Mouse (Mus musculus) forebrain, embryonic 10.5 days (tissue): ENCODE data around the gene Rapgef5. TPM values are rescaled to one million over a fixed set of nuclear protein-coding genes. Genes with fewer than 3 reads are reported as not detected.

Experiments
- DNase-seq: peaks from one replicate; pipeline ENCODE4 v3.0.0-alpha.2; 2017; ENCODE audit warnings: low spot score; ENCODE audit errors: extremely low spot score
- H3K27ac ChIP-seq: fragments of 300-500 bp; sonication (generic); 2 replicates; pipeline ENCODE4 v1.5.1; 2016; ENCODE audit warnings: mild to moderate bottlenecking
- H3K27me3 ChIP-seq: fragments of 300-500 bp; sonication (generic); 2 replicates; pipeline ENCODE4 v1.6.1; 2016; ENCODE audit warnings: mild to moderate bottlenecking; ENCODE audit not compliant: poor library complexity, severe bottlenecking
- H3K36me3 ChIP-seq: fragments of 300-500 bp; sonication (generic); replicated peaks from 2 replicates; pipeline ENCODE4 v1.6.1; 2016; ENCODE audit warnings: mild to moderate bottlenecking, moderate library complexity
- H3K4me1 ChIP-seq: fragments of 300-500 bp; sonication (generic); 2 replicates; pipeline ENCODE4 v1.6.1; 2016
- H3K4me3 ChIP-seq: fragments of 300-500 bp; sonication (generic); 2 replicates; pipeline ENCODE4 v1.5.1; 2016; ENCODE audit warnings: mild to moderate bottlenecking, moderate library complexity
- H3K9me3 ChIP-seq: fragments of 300-500 bp; sonication (generic); 2 replicates; pipeline ENCODE4 v1.6.1; 2016; ENCODE audit warnings: mild to moderate bottlenecking, moderate library complexity
- WGBS: fragments of 180-500 bp; shearing (Covaris S2); methylation state at CpG from one replicate; pipeline ENCODE4 v1.1.7; 2016; 5-methylcytosine and 5-hydroxymethylcytosine counted together
- polyA plus RNA-seq: library from polyadenylated mRNA; unstranded; fragments of >200 nt; fragmentation: Nextera tagmentation; extraction: Ambion mirVana; gene quantifications from 2 replicates; pipeline ENCODE4 v1.2.1, GENCODE M21; 2016

Rapgef5 gene
- polyA plus RNA-seq, 1 experiment from 2014 or later, result 6.5 TPM

DNA sequence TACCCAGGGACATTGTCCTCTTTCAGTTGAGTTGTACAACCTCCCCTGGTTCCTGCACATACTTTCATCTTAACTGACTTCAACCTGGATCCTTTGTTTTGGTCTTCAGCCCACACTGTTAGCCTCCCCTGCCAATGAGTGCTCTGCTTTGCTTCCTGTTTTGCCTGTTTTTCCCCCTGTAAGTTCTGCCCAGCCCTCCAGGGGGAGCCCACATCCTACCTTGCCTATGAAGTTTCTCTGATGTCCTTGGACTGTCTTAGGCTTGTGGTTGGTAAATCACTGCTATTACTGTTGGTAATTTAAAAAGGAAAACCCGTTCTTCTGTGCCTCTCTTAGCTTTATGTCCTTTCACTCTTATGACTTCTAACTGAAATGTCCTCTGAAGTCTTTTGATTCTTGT, 69.8 kb downstream of the Rapgef5 start:
- H3K27ac ChIP-seq, result no peak overlapping the region
- no peaks in the 10 kb centered on the region for H3K27me3 ChIP-seq
- no peaks in the 10 kb centered on the region for H3K36me3 ChIP-seq
- 43% methylated on average over 1 of the region's 1 CpGs for WGBS
- peaks cover 6% of the 10 kb centered on the region; the same call in 1 of the 2 replicates for H3K4me1 ChIP-seq
- H3K4me3 ChIP-seq, result no peak overlapping the region
- DNase-seq, result peak; percentile 53
- H3K9me3 ChIP-seq, result no peaks in the 10 kb centered on the region

DNA sequence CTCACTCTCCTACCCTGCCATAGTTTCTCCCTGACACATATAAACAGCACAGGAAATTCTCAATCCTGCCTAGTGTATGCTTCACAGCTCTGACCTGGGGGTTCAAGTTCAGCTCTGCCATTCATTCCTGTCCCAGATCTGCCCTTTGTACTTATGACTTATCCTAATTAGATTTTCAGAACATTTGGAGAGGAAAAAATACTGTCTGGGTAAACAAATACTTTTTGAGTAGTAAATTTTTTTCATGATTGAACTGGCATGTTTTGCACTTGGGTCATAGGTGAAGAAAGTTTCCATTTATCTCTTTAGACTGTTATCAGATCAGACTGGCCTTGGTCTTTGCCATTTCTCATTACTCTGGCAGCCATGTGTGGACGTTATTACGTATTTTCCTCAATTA, 72.9 kb downstream of the Rapgef5 start:
- 96% methylated on average over 2 of the region's 2 CpGs for WGBS
- H3K27ac ChIP-seq, result no peak overlapping the region
- H3K36me3 ChIP-seq, result no peaks in the 10 kb centered on the region
- no peaks in the 10 kb centered on the region for H3K27me3 ChIP-seq
- H3K4me3 ChIP-seq, result no peak overlapping the region
- no peaks in the 10 kb centered on the region; the same call in 1 of the 2 replicates for H3K4me1 ChIP-seq
- H3K9me3 ChIP-seq, result no peaks in the 10 kb centered on the region
- no peak for DNase-seq

DNA sequence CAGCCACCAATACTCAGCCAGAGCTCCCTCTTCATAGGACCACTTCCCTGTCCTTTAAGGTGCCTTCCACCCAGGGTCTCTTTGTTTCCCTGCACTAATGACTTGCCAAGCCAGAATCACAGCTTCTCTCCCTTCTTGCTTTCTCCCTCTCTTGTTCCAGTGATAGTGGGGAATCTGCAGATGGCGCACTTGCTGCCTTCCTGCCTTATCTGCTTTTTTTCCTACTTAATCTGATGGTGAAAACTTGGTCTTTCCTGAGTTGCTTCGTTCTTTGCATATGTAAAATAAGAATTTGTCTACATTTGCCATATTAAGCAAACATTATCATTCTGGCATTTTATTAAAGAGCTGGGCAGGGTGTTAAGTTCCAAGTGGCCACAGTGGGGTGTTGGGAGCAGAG, 75.7 kb downstream of the Rapgef5 start:
- Histone ChIP-seq H3K4me1 (no peaks in the 10 kb centered on the region; the same call in 1 of the 2 replicates), H3K27me3 (no peaks in the 10 kb centered on the region), H3K4me3 (no peak overlapping the region), H3K36me3 (peaks cover 4% of the 10 kb centered on the region), H3K9me3 (peaks cover 3% of the 10 kb centered on the region; the same call in 1 of the 2 replicates), H3K27ac (no peak overlapping the region)
- WGBS, result 29% methylated on average over 2 of the region's 2 CpGs
- DNase-seq, result no peak

DNA sequence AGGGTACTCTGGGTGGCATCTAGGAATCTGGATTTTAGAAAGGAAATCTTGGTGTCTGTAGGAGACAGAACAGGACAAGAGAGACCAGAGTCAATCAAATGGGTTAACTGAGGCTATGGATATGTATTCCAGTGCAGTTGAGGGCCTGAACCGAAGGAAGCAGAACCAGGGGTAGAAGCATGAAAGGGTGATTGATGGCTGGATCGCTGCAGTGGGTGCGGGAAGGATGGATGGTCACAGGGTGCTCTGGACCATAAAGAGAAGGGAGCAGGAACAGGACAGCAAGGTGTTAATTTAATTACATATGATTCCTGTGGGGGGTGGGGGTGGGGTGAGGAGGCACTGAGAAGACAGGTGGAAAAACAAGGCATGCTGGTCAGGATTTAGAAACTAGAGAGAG, 76.3 kb downstream of the Rapgef5 start:
- Histone ChIP-seq H3K27me3 (no peaks in the 10 kb centered on the region), H3K4me3 (no peak overlapping the region), H3K4me1 (no peaks in the 10 kb centered on the region; the same call in 1 of the 2 replicates), H3K27ac (no peak overlapping the region), H3K36me3 (peaks cover 7% of the 10 kb centered on the region), H3K9me3 (peaks cover 8% of the 10 kb centered on the region; the same call in 1 of the 2 replicates)
- DNase-seq, result no peak
- WGBS, result 68% methylated on average over 3 of the region's 3 CpGs

DNA sequence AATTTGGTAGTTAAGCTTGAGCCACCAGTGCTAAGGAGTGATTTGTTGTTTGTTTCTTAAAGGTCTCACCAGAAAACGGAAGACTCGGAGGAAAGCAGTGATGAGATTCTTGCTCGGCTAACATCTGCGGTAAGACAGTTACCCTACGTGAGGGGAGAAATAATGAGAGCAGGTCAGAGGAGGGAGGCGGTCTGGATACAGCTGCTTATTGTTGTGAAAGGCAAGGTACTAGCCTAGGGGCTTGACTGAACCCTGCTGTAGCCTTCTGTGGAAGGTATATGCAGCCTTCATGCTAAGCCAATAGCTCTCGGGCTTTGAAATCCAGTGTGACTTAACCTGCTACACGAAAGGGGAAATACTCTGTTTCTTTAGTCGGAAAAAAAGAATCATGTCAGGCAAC, 78.9 kb downstream of the Rapgef5 start:
- 86% methylated on average over 9 of the region's 9 CpGs for WGBS

DNA sequence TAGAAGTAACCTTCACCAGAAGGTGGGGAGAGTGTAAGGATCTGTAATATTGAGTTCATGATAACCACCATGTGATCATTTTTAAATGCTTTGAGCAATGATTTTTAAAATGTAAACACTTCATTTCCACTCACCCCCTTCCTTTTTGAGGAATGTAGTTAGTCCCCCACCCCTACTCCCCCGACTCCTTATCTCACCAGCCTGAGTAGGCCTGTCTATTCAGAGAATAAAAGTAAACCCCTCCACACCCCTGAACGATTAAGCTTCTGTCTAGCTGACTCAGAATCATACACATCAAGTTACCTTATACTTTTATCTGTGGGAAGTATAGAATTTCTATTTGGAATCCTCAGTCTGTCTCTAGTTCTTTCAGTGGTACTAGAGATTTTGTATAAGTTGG, 81.9 kb downstream of the Rapgef5 start:
- WGBS, result 75% methylated on average over 2 of the region's 2 CpGs
- Histone ChIP-seq H3K36me3 (peaks cover 7% of the 10 kb centered on the region), H3K9me3 (peaks cover 8% of the 10 kb centered on the region; the same call in 1 of the 2 replicates), H3K4me3 (no peak overlapping the region), H3K27me3 (no peaks in the 10 kb centered on the region), H3K27ac (no peak overlapping the region), H3K4me1 (peaks cover 9% of the 10 kb centered on the region; the same call in 1 of the 2 replicates)
- DNase-seq, result no peak

More for the DNA sequence above, 78.9 kb downstream of the Rapgef5 start:
- peaks cover 7% of the 10 kb centered on the region for H3K36me3 ChIP-seq
- H3K27me3 ChIP-seq, result no peaks in the 10 kb centered on the region
- H3K4me1 ChIP-seq, result no peaks in the 10 kb centered on the region; the same call in 1 of the 2 replicates
- H3K4me3 ChIP-seq, result no peak overlapping the region
- no peak overlapping the region for H3K27ac ChIP-seq
- H3K9me3 ChIP-seq, result peaks cover 8% of the 10 kb centered on the region; the same call in 1 of the 2 replicates
- no peak for DNase-seq

DNA sequence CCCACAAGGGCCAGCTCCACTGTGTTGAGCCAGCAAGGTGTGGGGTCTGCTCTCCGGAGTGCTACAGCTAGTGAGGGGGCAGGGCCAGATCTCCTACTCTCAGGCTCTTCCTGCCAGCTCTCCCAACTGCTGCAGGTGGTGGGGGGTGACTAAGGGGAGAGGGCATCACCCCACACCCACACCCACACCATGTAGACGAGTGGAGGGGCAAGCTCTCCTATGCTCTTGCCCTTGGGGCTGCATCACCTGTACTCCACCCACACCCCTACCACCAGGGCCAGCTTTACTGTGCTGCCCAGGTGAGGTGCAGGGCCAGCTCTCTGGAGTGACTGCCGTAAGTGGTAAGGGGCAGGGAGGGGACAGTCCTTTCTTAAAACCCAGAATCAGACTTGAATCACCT, 89.7 kb downstream of the Rapgef5 start:
- DNase-seq, result no peak
- peaks cover 11% of the 10 kb centered on the region; the same call in 1 of the 2 replicates for H3K4me1 ChIP-seq
- no peak overlapping the region for H3K4me3 ChIP-seq
- H3K27me3 ChIP-seq, result no peaks in the 10 kb centered on the region
- no peak overlapping the region for H3K27ac ChIP-seq
- no peaks in the 10 kb centered on the region for H3K9me3 ChIP-seq
- H3K36me3 ChIP-seq, result no peaks in the 10 kb centered on the region
- 73% methylated on average over 3 of the region's 3 CpGs for WGBS

DNA sequence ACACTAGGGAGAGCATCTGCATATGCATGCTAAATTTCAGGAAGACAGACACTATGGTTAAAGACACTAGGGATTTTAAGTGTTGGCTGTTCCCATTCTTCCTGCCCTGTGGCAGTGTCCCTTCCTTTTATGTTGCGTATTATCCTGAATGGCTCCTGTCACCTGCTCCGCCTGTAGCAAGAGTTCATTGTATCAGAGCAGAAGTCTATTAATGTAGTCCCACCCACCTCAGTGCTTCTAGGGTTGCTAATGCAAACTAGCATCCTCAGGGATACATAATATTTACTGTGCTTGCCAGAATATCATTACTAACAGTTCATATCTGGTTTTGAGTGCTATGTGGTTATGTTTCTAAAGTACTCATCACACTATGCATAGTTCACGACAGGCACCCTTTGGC, 96.4 kb downstream of the Rapgef5 start:
- no peaks in the 10 kb centered on the region for H3K27me3 ChIP-seq
- no peaks in the 10 kb centered on the region for H3K4me1 ChIP-seq
- no peaks in the 10 kb centered on the region for H3K36me3 ChIP-seq
- 83% methylated on average over 3 of the region's 3 CpGs for WGBS
- no peak overlapping the region for H3K27ac ChIP-seq
- DNase-seq, result no peak
- no peaks in the 10 kb centered on the region for H3K9me3 ChIP-seq
- no peak overlapping the region for H3K4me3 ChIP-seq

DNA sequence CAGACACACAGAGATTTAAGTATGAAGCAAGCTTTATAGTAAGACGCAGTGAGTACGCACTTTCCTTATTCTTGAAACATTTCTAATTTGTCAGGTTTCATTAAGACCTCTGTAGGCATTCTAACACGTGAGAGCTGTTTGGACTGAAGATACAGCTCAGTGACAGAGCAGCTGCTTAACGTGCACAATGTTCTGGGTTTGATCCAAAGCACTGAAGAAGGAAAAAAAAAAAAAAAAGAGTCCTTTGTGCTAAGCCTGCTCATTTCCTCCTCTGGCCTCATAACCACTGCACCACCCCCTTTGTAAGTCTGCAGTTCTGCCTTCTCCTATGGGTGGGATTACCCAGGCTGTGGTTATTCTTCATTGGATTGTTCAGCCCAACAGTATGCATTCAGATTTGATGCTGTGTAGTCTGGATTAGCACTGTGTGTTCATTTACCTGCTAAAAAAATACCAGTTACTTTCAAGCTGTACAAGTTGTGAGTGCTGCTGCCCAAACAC, 103.3 kb downstream of the Rapgef5 start:
- Histone ChIP-seq H3K27me3 (peaks cover under 1% of the 10 kb centered on the region; the same call in 1 of the 2 replicates), H3K4me1 (no peaks in the 10 kb centered on the region), H3K27ac (no peak overlapping the region), H3K36me3 (no peaks in the 10 kb centered on the region), H3K9me3 (no peaks in the 10 kb centered on the region), H3K4me3 (no peak overlapping the region)
- no peak for DNase-seq
- 77% methylated on average over 4 of the region's 4 CpGs for WGBS

DNA sequence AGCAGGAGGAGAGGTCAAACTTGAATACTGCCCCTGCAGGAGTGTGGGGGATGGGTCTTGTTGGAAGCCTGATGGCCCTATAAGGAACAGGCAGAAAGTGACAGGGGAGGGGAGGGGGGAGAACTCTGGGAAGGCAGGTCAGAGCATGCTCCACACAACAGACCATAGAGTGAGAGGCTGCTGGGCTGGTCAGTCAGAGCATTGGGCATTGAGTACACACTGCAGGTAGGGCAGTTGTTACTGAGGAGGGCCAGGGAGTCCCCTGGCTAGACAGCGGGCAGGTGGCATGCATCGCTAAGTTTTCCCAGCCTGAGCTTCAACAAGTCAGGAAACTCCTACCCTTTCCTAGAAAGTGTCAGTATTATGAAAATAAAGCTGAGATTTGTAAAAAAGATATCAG, 106.7 kb downstream of the Rapgef5 start:
- 90% methylated on average over 2 of the region's 2 CpGs for WGBS
- DNase-seq, result no peak

DNA sequence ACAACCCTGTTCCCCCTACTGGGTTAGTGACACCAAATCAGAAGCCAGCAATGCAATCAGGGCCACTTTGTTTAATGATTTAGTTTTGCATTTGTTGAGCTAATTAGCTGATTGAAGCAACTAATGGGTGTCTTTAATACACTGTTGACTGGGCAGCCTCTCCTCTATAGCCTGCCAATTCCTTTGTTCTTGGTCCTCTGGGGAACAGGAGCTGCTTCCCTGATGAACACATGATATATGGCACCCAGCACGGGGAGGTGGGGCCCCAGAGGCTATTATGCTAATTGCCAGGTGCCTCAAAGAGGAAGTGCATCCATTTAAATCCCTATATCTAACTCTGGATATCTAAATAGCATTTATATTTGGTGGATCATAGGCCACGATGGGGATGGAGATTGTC, 111.0 kb downstream of the Rapgef5 start:
- peaks cover 23% of the 10 kb centered on the region; the same call in 1 of the 2 replicates for H3K27me3 ChIP-seq
- WGBS, result 52% methylated on average over 2 of the region's 2 CpGs
- no peak for DNase-seq

More for the DNA sequence above, 106.7 kb downstream of the Rapgef5 start:
- Histone ChIP-seq H3K36me3 (no peaks in the 10 kb centered on the region), H3K4me3 (no peak overlapping the region), H3K27ac (no peak overlapping the region), H3K4me1 (peaks cover 18% of the 10 kb centered on the region), H3K27me3 (peaks cover 12% of the 10 kb centered on the region; the same call in 1 of the 2 replicates), H3K9me3 (no peaks in the 10 kb centered on the region)

DNA sequence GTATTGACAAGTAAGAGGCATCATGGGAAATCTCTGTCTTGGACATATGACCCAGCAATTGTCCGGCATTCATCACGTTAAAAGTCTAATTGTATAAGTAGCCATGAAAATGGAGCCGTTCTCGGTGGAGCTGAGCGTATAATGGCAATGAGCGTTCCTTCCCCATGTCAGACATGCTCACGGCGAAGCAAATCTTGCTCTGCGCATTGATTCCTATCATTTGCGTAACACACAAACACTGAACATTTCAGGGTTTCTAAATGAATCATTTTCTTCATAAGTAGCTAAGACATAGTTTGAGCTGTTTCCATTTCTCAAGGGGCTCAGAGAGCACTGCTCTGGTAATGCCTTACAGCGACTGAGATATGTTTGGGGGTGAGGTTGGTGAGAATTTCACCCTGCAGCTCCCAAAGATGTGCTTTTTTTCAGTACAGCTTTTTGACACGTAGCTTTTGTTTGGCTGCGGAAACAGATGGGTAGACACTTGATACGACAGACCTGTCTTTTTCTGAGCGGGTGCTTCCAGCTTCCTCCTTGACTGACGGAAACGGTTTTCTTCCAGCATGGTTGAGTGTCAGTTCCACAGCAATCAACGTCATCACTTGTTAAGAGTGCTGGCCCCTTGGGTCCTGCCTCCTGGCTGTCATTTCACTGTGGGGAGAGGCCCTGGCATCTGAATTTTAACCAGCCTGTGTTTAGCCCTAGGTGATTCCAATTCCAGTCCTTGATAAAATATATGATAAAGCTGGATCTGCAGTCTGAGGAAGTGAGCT, 112.2 kb downstream of the Rapgef5 start:
- peaks cover 23% of the 10 kb centered on the region; the same call in 1 of the 2 replicates for H3K27me3 ChIP-seq
- H3K36me3 ChIP-seq, result no peaks in the 10 kb centered on the region
- no peak overlapping the region for H3K27ac ChIP-seq
- H3K4me1 ChIP-seq, result peaks cover 25% of the 10 kb centered on the region
- no peak for DNase-seq
- H3K9me3 ChIP-seq, result no peaks in the 10 kb centered on the region
- WGBS, result 87% methylated on average over 18 of the region's 18 CpGs
- no peak overlapping the region for H3K4me3 ChIP-seq

More for the DNA sequence above, 111.0 kb downstream of the Rapgef5 start:
- Histone ChIP-seq H3K4me3 (no peak overlapping the region), H3K4me1 (peaks cover 25% of the 10 kb centered on the region), H3K9me3 (no peaks in the 10 kb centered on the region), H3K36me3 (no peaks in the 10 kb centered on the region), H3K27ac (no peak overlapping the region)

DNA sequence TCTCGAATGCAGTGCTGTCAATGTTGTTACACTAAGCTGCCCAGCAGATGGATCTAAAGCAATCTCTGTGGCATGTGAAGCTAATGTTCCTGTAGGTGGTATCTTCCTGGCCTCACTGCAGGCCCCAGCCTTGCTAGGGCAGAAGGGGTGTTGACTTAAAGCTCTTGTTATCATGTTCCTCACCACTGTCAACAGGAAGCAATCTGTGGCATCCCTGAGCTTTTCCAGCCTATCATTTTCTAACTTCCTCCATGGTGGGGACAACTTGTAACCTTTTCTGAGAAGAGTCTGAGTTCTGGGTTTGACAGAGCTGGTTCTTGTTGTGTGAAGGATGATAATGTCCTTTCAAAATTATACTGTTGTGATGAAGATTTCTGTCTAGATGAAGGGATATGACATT, 115.9 kb downstream of the Rapgef5 start:
- Histone ChIP-seq H3K27ac (no peak overlapping the region), H3K27me3 (peaks cover 11% of the 10 kb centered on the region; the same call in 1 of the 2 replicates), H3K4me1 (peaks cover 18% of the 10 kb centered on the region), H3K9me3 (no peaks in the 10 kb centered on the region), H3K4me3 (no peak overlapping the region), H3K36me3 (no peaks in the 10 kb centered on the region)
- 71% methylated on average over 1 of the region's 1 CpGs for WGBS
- no peak for DNase-seq
